Mouse (Mus musculus): ENCODE results near the gene Scarb2. TPM values are rescaled to one million over a fixed set of nuclear protein-coding genes. Genes with fewer than 3 reads are reported as not detected.

The Scarb2 gene
- polyA plus RNA-seq, 1 experiment from 2014 or later = 9.1 TPM

DNA sequence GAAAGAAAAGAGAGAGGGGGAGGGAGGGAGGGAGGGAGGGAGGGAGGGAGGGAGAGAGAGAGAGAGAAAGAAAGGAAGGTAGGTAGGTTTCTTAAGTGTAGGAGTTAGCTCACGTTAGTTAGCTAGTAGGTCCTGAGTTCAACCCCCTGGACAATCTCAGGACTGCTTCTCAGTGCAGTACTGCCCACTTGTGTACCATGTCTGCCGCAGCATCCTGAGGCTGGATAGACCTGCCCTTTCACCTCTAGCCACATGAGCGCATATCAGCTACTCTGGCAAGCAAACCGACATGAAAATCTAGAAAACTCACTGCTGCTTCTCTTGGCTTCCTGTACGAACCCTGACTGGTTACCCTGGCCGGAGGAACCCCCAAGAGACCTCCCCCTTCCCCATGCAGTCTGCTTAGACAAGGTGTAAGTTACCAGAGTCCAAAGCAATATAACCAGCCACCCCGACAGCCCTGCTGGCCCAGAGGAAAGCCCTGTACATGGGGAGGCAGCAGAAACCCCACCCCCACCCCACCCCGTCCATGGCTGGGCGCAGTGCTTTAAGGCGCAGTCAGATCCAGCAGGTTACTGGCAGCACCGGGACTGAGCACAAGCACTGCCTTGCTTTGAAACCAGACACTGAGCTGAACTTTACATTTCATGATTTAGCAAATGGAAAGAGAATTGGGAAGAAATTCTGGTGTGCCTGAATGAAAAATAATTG, 93.2 kb downstream of the Scarb2 start:
- no peak for TF ChIP-seq CTCF (IDR thresholded peaks at IDR 0.05; ENCODE audit: low read depth)
- H3K4me1 ChIP-seq (replicated peaks; ENCODE audit: insufficient read depth, low read length) = no peaks in the 10 kb centered on the region
- 71% methylated on average over 11 of the region's 11 CpGs for WGBS
- H3K36me3 ChIP-seq (ENCODE audit: insufficient read depth, low read length) = peaks cover 26% of the 10 kb centered on the region
- no peak overlapping the region for H3K27ac ChIP-seq
- no peak overlapping the region for H3K4me2 ChIP-seq (ENCODE audit: low read length)
- H3K9me3 ChIP-seq (replicated peaks; ENCODE audit: low read length) = no peaks in the 10 kb centered on the region
- H3K27me3 ChIP-seq (ENCODE audit: insufficient read depth, low read length) = no peaks in the 10 kb centered on the region
- ATAC-seq (replicated peaks; ENCODE audit: low FRiP score, low read depth) (no peak), DNase-seq (ENCODE audit: low spot score) (no peak)
- no peak overlapping the region for H3K9ac ChIP-seq (ENCODE audit: low read depth, low read length)
- no peak overlapping the region for H3K4me3 ChIP-seq (replicated peaks; ENCODE audit: low read depth, low read length)

DNA sequence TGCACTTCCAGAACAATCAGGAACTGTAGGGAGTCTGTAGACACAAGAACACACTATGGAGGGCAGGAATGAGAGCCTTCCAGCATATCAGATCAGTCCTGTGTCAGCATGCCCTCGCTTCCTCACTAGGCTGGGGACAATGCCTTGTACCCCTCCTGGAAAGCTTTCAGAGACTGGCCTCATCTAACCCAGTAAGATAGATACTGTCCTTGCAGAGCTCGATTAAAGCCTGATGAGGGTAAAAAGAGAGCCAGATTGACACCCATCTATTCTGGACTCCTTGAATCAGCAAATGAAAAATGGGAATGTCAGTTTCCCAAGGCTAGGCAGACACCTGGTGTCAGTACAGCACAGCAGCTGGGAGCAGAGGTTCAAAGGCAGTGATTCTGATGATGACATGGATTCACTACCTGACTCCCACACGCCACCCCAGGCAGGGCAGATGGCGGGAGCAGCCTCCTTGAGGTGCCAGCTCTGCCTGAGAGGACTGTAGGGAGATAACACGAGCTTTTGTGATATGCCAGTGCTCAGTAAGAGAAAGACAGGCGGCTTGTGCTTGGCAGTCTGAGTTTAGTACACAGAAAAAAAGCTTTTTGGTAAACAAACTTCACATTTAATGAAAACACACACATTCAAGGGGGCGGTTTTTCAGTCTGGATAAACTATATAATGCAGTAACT, 95.0 kb downstream of the Scarb2 start:
- H3K4me3 ChIP-seq (replicated peaks; ENCODE audit: low read depth, low read length) = no peak overlapping the region
- ATAC-seq (replicated peaks; ENCODE audit: low FRiP score, low read depth) = no peak
- 55% methylated on average over 7 of the region's 7 CpGs for WGBS

DNA sequence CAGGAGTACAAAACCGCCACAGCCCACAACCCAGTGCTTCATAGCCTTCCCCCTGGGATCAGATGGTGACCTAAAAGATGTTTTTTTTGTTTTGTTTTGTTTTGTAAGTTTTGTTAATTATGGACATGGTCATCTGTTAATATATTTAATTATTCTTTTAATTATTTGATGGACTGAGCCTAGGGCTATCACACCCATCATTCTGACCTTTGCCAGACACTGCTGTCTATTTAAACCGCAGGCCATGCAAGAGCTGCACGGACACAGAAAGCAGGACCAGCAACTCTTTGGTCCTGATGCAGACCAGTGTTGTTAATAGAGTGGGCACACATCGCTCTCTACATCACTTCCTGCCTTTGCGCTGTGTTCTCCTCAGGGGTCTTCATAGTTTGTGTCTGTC, 96.1 kb downstream of the Scarb2 start:
- no peak overlapping the region for H3K9ac ChIP-seq (ENCODE audit: low read depth, low read length)
- H3K36me3 ChIP-seq (ENCODE audit: insufficient read depth, low read length) = 0 out of 2 replicates have a peak, but pooled peaks cover 6% of the 10 kb centered on the region
- no peaks in the 10 kb centered on the region for H3K9me3 ChIP-seq (replicated peaks; ENCODE audit: low read length)
- no peak overlapping the region for H3K27ac ChIP-seq
- no peak overlapping the region for H3K4me3 ChIP-seq (replicated peaks; ENCODE audit: low read depth, low read length)
- ATAC-seq (replicated peaks; ENCODE audit: low FRiP score, low read depth) (no peak), DNase-seq (ENCODE audit: low spot score) (no peak)
- H3K4me2 ChIP-seq (ENCODE audit: low read length) = no peak overlapping the region
- WGBS = 86% methylated on average over 5 of the region's 5 CpGs
- no peaks in the 10 kb centered on the region for H3K27me3 ChIP-seq (ENCODE audit: insufficient read depth, low read length)
- no peak for TF ChIP-seq CTCF (IDR thresholded peaks at IDR 0.05; ENCODE audit: low read depth)
- H3K4me1 ChIP-seq (replicated peaks; ENCODE audit: insufficient read depth, low read length) = no peaks in the 10 kb centered on the region

More for the DNA sequence above, 95.0 kb downstream of the Scarb2 start:
- Histone ChIP-seq H3K27ac (no peak overlapping the region), H3K4me1 (replicated peaks; ENCODE audit: insufficient read depth, low read length) (no peaks in the 10 kb centered on the region), H3K27me3 (ENCODE audit: insufficient read depth, low read length) (no peaks in the 10 kb centered on the region), H3K36me3 (ENCODE audit: insufficient read depth, low read length) (peaks cover 11% of the 10 kb centered on the region; the same call in 1 of the 2 replicates), H3K9me3 (replicated peaks; ENCODE audit: low read length) (no peaks in the 10 kb centered on the region), H3K9ac (ENCODE audit: low read depth, low read length) (no peak overlapping the region), H3K4me2 (ENCODE audit: low read length) (no peak overlapping the region)
- no peak for DNase-seq (ENCODE audit: low spot score)
- no peak for TF ChIP-seq CTCF (IDR thresholded peaks at IDR 0.05; ENCODE audit: low read depth)

DNA sequence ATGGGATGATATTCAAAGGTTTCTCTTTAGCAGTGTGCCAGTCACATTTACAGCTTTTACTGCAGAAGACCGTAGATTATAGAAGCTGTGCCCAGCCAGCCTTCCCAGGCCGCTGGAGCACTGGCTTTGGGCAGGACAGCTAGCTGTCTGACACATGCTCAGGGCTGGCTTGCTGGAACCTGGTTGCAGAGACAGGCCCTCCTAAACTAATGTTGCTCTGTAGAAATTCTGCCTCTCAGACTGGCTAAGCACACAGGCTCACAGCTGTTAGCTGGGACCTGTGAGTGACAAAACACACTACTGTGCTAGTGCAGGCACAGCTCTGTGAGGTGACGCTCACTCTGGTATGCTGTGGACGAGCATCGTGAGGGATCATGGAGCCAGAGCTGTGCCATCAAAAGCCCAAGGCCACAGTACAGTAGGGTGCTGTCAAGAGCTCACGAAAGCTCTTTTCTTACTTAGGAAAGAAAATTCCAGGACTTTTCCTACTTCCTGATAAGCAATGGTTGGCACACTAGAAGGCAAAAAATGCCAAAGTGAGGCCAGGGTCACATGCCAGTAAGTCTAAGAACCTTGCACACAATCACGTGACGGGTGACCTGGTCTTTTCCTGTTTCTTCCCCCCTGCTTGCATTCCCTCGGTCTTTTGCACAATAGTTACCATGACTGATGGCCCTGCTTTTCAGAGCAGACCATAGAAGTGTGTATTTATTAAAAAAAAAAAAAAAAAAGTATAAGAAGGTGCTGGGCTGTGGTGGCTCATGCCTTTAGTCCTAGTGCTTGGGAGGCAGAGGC, 97.1 kb downstream of the Scarb2 start:
- TF ChIP-seq CTCF (IDR thresholded peaks at IDR 0.05; ENCODE audit: low read depth) = no peak
- Histone ChIP-seq H3K4me2 (ENCODE audit: low read length) (no peak overlapping the region), H3K27me3 (ENCODE audit: insufficient read depth, low read length) (no peaks in the 10 kb centered on the region), H3K27ac (no peak overlapping the region), H3K36me3 (ENCODE audit: insufficient read depth, low read length) (no peaks in the 10 kb centered on the region), H3K9ac (ENCODE audit: low read depth, low read length) (no peak overlapping the region), H3K4me3 (replicated peaks; ENCODE audit: low read depth, low read length) (no peak overlapping the region), H3K9me3 (replicated peaks; ENCODE audit: low read length) (no peaks in the 10 kb centered on the region), H3K4me1 (replicated peaks; ENCODE audit: insufficient read depth, low read length) (no peaks in the 10 kb centered on the region)
- ATAC-seq (replicated peaks; ENCODE audit: low FRiP score, low read depth) (no peak), DNase-seq (ENCODE audit: low spot score) (no peak)
- whole genome bisulfite sequencing = 73% methylated on average over 9 of the region's 9 CpGs

DNA sequence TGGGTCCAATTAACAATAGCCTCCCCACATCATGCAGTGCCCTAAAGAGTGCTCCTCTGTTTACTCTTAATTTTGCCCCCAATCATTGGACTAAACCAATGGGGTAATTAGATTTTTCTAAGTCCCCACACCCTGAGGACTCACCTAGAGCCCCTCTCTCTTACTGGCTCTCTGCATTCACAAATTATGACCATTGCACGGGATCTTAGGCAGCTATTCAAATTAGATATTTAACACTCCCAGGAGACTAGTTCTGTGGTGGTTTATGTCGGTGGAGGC, 102.3 kb downstream of the Scarb2 start:
- H3K9ac ChIP-seq (ENCODE audit: low read depth, low read length) = no peak overlapping the region
- no peaks in the 10 kb centered on the region for H3K4me1 ChIP-seq (replicated peaks; ENCODE audit: insufficient read depth, low read length)
- WGBS = 10% methylated on average over 2 of the region's 2 CpGs
- TF ChIP-seq CTCF (IDR thresholded peaks at IDR 0.05; ENCODE audit: low read depth) = no peak
- no peak overlapping the region for H3K4me3 ChIP-seq (replicated peaks; ENCODE audit: low read depth, low read length)
- H3K27me3 ChIP-seq (ENCODE audit: insufficient read depth, low read length) = no peaks in the 10 kb centered on the region
- H3K4me2 ChIP-seq (ENCODE audit: low read length) = no peak overlapping the region
- ATAC-seq (replicated peaks; ENCODE audit: low FRiP score, low read depth) = no peak
- H3K36me3 ChIP-seq (ENCODE audit: insufficient read depth, low read length) = no peaks in the 10 kb centered on the region
- no peak overlapping the region for H3K27ac ChIP-seq
- no peak for DNase-seq (ENCODE audit: low spot score)
- no peaks in the 10 kb centered on the region for H3K9me3 ChIP-seq (replicated peaks; ENCODE audit: low read length)

DNA sequence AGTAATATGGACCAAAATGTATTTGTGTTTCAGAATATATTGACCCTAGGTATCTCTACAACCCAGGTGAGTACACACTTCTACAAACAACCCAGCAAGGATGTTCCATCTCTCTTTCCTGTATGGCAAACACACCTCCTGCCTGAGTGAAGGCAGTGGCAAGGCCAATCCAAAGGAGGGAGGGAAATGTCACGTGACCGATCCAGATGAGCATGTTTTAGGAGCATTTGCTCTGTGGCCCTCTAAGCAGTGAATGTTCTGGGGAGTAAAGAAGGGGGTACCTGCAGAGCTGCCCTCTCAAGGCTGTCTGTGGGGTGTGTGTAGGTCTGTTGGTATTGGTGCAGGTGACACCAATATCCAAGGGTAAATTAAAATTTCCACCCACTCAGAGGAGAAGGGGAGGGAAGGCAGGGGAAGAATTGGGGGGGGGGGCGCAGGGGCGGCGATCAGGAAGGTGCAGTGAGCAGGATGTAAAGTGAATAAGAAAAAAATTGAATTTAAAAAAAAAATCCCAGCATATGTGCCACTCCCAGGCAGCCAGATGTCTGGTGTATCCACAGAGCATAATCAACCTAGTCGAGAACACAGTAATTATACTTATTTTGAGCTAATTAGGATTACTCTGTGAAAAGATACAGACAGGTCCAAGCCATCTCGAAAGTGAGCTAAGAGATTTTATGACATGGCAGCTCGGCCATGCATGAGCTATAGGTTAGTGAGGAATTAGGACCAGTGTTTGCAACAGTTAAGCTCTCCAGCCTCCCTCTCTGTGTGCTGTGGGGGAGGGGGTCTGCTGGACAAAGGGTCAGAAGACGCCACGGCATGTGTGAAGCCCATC, 102.9 kb downstream of the Scarb2 start:
- H3K4me2 ChIP-seq (ENCODE audit: low read length) = no peak overlapping the region
- DNase-seq (ENCODE audit: low spot score) = no peak
- no peak overlapping the region for H3K27ac ChIP-seq
- no peaks in the 10 kb centered on the region for H3K4me1 ChIP-seq (replicated peaks; ENCODE audit: insufficient read depth, low read length)
- 51% methylated on average over 10 of the region's 10 CpGs for WGBS
- no peaks in the 10 kb centered on the region for H3K27me3 ChIP-seq (ENCODE audit: insufficient read depth, low read length)
- no peak overlapping the region for H3K4me3 ChIP-seq (replicated peaks; ENCODE audit: low read depth, low read length)
- H3K36me3 ChIP-seq (ENCODE audit: insufficient read depth, low read length) = no peaks in the 10 kb centered on the region
- no peak for TF ChIP-seq CTCF (IDR thresholded peaks at IDR 0.05; ENCODE audit: low read depth)
- no peaks in the 10 kb centered on the region for H3K9me3 ChIP-seq (replicated peaks; ENCODE audit: low read length)
- ATAC-seq (replicated peaks; ENCODE audit: low FRiP score, low read depth) = no peak
- no peak overlapping the region for H3K9ac ChIP-seq (ENCODE audit: low read depth, low read length)
